Mouse (Mus musculus) liver, embryonic 14.5 days (tissue): ENCODE data around the gene Ppp2r5c. TPM values are rescaled to one million over a fixed set of nuclear protein-coding genes. Genes with fewer than 3 reads are reported as not detected.

Experiments
- ATAC-seq: fragments of 200-750 bp; cut with Nextera tagmentation; 2 replicates; pipeline ENCODE4 v1.8.0; 2017; ENCODE audit warnings: moderate number of reproducible peaks, mild to moderate bottlenecking, moderate library complexity; ENCODE audit not compliant: insufficient read depth
- DNase-seq, 3 experiments: peaks; one replicate each; pipeline ENCODE4 v3.0.0-alpha.2; 2012 to 2013; ENCODE audit warnings: low read depth in 3 of 3, low spot score in 3 of 3
- H3K27ac ChIP-seq: fragments of 300-500 bp; sonication (generic); 2 replicates; pipeline ENCODE4 v1.5.1; 2014; ENCODE audit warnings: moderate library complexity, mild to moderate bottlenecking, control low read depth, inconsistent platforms
- H3K27me3 ChIP-seq: fragments of 300-500 bp; sonication (generic); 2 replicates; pipeline ENCODE4 v1.6.1; 2014; ENCODE audit warnings: mild to moderate bottlenecking, low read length, moderate library complexity; ENCODE audit not compliant: control insufficient read depth, insufficient read depth
- H3K36me3 ChIP-seq: fragments of 300-500 bp; sonication (generic); replicated peaks from 2 replicates; pipeline ENCODE4 v1.6.1; 2014; ENCODE audit warnings: low read depth; ENCODE audit not compliant: control insufficient read depth, insufficient read depth
- H3K4me1 ChIP-seq, 2 experiments: fragments of 200-500 bp in 1 of 2; fragments of 300-500 bp in 1 of 2; sonication (generic) in 1 of 2; replicated peaks; 2 replicates each; pipeline ENCODE4 v1.6.1; 2012 to 2014; ENCODE audit warnings: antibody characterized with exemption in 1 of 2, inconsistent platforms in 1 of 2, low read length in 1 of 2; ENCODE audit not compliant: control insufficient read depth in 2 of 2, insufficient read depth in 2 of 2
- H3K4me2 ChIP-seq: fragments of 300-500 bp; sonication (generic); 2 replicates; pipeline ENCODE4 v1.6.1; 2014; ENCODE audit warnings: low read depth, mild to moderate bottlenecking, control low read depth, moderate library complexity
- H3K4me3 ChIP-seq, 2 experiments: fragments of 200-500 bp in 1 of 2; fragments of 300-500 bp in 1 of 2; sonication (generic) in 1 of 2; 2 replicates each; pipeline ENCODE4 v1.5.1; 2012 to 2014; ENCODE audit warnings: low read depth in 2 of 2, low read length in 2 of 2, mild to moderate bottlenecking in 2 of 2, control low read depth in 1 of 2, inconsistent platforms in 1 of 2, moderate library complexity in 1 of 2; ENCODE audit not compliant: insufficient read depth in 1 of 2
- H3K9ac ChIP-seq: fragments of 300-500 bp; sonication (generic); replicated peaks from 2 replicates; pipeline ENCODE4 v1.6.1; 2014; ENCODE audit warnings: mild to moderate bottlenecking, control low read depth, moderate library complexity
- H3K9me3 ChIP-seq: fragments of 300-500 bp; sonication (generic); 2 replicates; pipeline ENCODE4 v1.6.1; 2016; ENCODE audit warnings: low read length, mixed read lengths; ENCODE audit not compliant: control insufficient read depth
- CTCF ChIP-seq: IDR thresholded peaks from 2 replicates; pipeline ENCODE4 v1.5.1; 2016; ENCODE audit warnings: antibody characterized with exemption, low read depth, control low read depth
- EP300 ChIP-seq: IDR thresholded peaks from 2 replicates; pipeline ENCODE4 v1.6.1; 2016; ENCODE audit warnings: antibody characterized with exemption, low read depth
- WGBS: fragments of 180-500 bp; shearing (Covaris S2); extraction: QIAGEN DNeasy Blood & Tissue Kit; methylation state at CpG from one replicate; pipeline ENCODE4 v1.1.7; 2014; ENCODE audit not compliant: insufficient replicate concordance; 5-methylcytosine and 5-hydroxymethylcytosine counted together
- polyA plus RNA-seq, 2 experiments: library from polyadenylated mRNA; depleted of rRNA in 1 of 2; stranded (reverse) in 1 of 2; unstranded in 1 of 2; fragments of >200 nt; fragmentation: Nextera tagmentation in 1 of 2; extraction: Ambion mirVana in 1 of 2; gene quantifications; 2 replicates each; pipeline versions ENCODE4 v1.2.1 to v1.2.3; 2012 to 2014

Gene Ppp2r5c
- polyA plus RNA-seq, 2 experiments = 22.6 to 70.8 TPM

GRCm38 (mm10) chr12:110429990-110430389 lies 16.9 kb upstream of the Ppp2r5c start:
- WGBS = 67% methylated on average over 10 of the region's 10 CpGs
- H3K9ac ChIP-seq = no peak overlapping the region
- H3K27ac ChIP-seq = no peak overlapping the region
- no peaks in the 10 kb centered on the region for H3K36me3 ChIP-seq
- H3K4me1 ChIP-seq = no peaks in the 10 kb centered on the region
- H3K4me2 ChIP-seq = no peak overlapping the region
- H3K27me3 ChIP-seq = no peaks in the 10 kb centered on the region
- ATAC-seq (no peak), DNase-seq (no peak)
- TF ChIP-seq CTCF = no peak
- no peak for TF ChIP-seq EP300
- H3K9me3 ChIP-seq = no peaks in the 10 kb centered on the region
- no peak overlapping the region for H3K4me3 ChIP-seq

- no peaks in the 10 kb centered on the region for H3K27me3 ChIP-seq
- no peaks in the 10 kb centered on the region for H3K9me3 ChIP-seq
- no peak overlapping the region for H3K4me3 ChIP-seq
- ATAC-seq (no peak), DNase-seq (no peak)
- H3K9ac ChIP-seq = no peak overlapping the region
- H3K27ac ChIP-seq = no peak overlapping the region
- no peak overlapping the region for H3K4me2 ChIP-seq
- 40% methylated on average over 7 of the region's 7 CpGs for WGBS
- no peaks in the 10 kb centered on the region for H3K4me1 ChIP-seq
- TF ChIP-seq EP300 = no peak
- no peak for TF ChIP-seq CTCF
- no peaks in the 10 kb centered on the region for H3K36me3 ChIP-seq
Measured at GRCm38 (mm10) chr12:110431805-110432204, 15.1 kb upstream of the Ppp2r5c start.

GRCm38 (mm10) chr12:110436638-110437366 lies 10.1 kb upstream of the Ppp2r5c start:
- H3K4me2 ChIP-seq = no peak overlapping the region
- WGBS = 18% methylated on average over 9 of the region's 9 CpGs
- H3K36me3 ChIP-seq = no peaks in the 10 kb centered on the region
- ATAC-seq (no peak), DNase-seq (no peak)
- no peaks in the 10 kb centered on the region for H3K27me3 ChIP-seq
- no peaks in the 10 kb centered on the region for H3K9me3 ChIP-seq
- no peaks in the 10 kb centered on the region for H3K4me1 ChIP-seq
- no peak overlapping the region for H3K9ac ChIP-seq
- H3K27ac ChIP-seq = no peak overlapping the region
- H3K4me3 ChIP-seq = no peak overlapping the region
- TF ChIP-seq EP300 (no peak), CTCF (no peak)

GRCm38 (mm10) chr12:110437367-110437703 lies 9.6 kb upstream of the Ppp2r5c start:
- TF ChIP-seq EP300 = no peak
- peak; percentile 46; the same call in 1 of the 2 replicates for TF ChIP-seq CTCF
- Histone ChIP-seq H3K27ac (no peak overlapping the region), H3K4me1 (no peaks in the 10 kb centered on the region), H3K4me3 (no peak overlapping the region), H3K36me3 (no peaks in the 10 kb centered on the region), H3K4me2 (no peak overlapping the region), H3K9ac (no peak overlapping the region), H3K27me3 (no peaks in the 10 kb centered on the region), H3K9me3 (no peaks in the 10 kb centered on the region)
- WGBS = 49% methylated on average over 7 of the region's 7 CpGs
- no peak for ATAC-seq
- no peak for DNase-seq

GRCm38 (mm10) chr12:110438367-110438973 lies 8.4 kb upstream of the Ppp2r5c start:
- no peak overlapping the region for H3K9ac ChIP-seq
- no peaks in the 10 kb centered on the region for H3K27me3 ChIP-seq
- H3K9me3 ChIP-seq = no peaks in the 10 kb centered on the region
- no peaks in the 10 kb centered on the region for H3K36me3 ChIP-seq
- no peak overlapping the region for H3K4me2 ChIP-seq
- ATAC-seq = no peak
- no peak overlapping the region for H3K27ac ChIP-seq
- DNase-seq = no peak
- WGBS = 22% methylated on average over 5 of the region's 5 CpGs
- H3K4me1 ChIP-seq = no peaks in the 10 kb centered on the region
- peak; percentile 69 for TF ChIP-seq CTCF
- TF ChIP-seq EP300 = no peak
- no peak overlapping the region for H3K4me3 ChIP-seq
